Mouse (Mus musculus): Measurements from ENCODE around the gene Fbxo7. TPM values are rescaled to one million over a fixed set of nuclear protein-coding genes. Genes with fewer than 3 reads are reported as not detected.

Gene Fbxo7
- total RNA-seq (2023): 64.3 TPM

DNA sequence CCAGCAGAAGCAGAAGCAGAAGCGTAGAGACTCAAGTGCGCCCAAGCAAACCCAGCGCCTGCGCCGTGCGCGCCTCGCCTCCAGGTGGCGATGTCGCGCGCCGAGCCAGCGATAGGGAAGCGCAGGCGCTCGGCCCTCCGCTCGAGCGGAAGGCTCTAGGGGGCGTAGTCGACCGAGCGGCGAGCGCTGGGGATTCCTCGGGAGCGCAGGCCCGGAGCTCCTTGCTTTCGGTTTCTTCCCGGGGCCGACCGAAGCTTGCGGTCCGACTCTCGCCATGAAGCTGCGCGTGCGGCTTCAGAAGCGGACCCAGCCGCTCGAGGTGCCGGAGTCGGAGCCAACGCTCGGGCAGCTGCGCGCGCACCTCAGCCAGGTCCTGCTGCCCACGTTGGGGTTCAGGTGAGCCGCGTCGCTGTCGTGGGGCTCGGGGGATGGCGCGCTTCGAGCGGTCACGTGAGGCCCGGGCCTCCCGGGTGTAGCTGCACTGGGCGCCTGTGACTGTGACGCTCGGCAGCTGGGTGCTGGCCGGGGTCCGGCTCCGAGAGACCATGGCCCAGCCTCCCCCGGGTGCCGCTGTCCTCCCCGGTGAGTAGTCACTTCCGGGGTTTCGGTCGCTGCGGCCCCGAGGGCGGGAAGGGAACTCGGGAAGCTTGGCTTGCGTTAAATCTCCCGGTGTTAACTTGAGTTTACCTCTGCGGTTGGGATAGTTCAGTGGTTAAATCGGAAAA lies at the start of gene Fbxo7:
Gene Fbxo7 (plus strand): TSS at position 224 of the 725 bp plus-strand sequence.

DNA sequence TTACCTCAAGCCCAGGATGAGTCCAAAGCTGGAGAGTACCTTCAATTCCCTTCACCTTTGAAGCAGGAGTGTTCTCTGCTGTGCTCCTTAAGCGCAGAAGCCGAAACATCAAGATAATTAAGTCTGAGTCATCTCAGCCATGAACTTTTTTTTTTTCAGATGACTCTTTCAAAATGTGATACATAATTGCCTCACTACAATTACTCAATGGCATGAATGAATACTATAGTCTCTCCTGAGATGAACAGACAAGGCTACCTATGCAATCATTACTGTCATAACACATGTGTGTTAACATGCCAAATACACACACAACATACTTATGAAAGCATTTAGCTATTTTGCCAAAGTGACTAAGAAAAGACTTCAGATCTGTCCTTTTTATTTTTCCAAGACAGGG lies 10.0 kb upstream of the Fbxo7 start, which contains the start of gene Bpifc:
Gene Bpifc (minus strand): TSS at position 115 of the 400 bp plus-strand sequence.

Other genes starting within 250 kb of the Fbxo7 start
- 27.8 TPM for gene Pwp1, start 192.5 kb upstream of the Fbxo7 start, total RNA-seq (2023)
- gene Prdm4, start 104.8 kb upstream of the Fbxo7 start, total RNA-seq (2023): 58.0 TPM
- 1.2 TPM for gene Ascl4, start 94.3 kb upstream of the Fbxo7 start, total RNA-seq (2023)
- 87.1 TPM for gene Rtcb, start 64.1 kb upstream of the Fbxo7 start, total RNA-seq (2023)
- not detected for gene Bpifc, start 10.1 kb upstream of the Fbxo7 start, total RNA-seq (2023)

Measured in CD4-positive naive resting alpha-beta T cell, adult 76 days (primary cell).